Mouse (Mus musculus): ENCODE results near the gene Gpm6b.
A peak's percentile ranks its signal among the peaks of the same experiment; 100 is the strongest.

Gpm6b gene

GRCm38 (mm10) chrX:166359927-166360440 lies 121.3 kb downstream of the Gpm6b start:
- no peak for DNase-seq

DNA sequence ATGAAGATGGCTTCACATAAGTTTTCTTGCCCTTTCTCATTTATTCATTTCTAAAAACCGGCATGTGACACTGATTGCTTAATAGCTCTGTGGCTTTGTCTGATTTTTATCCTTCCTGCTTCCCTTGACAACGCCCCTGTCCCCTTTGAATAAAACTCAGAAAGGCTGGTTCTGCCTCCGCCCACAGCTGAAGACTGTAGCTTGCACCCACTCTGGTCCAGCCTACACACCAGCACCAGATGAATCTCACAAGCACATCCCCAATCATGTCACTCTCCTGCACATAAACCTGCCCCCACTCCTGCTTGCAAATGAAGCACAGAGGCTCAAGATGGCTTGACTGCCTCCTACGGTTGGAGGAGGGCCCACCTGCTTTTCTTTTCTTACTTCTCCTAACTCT lies 121.7 kb downstream of the Gpm6b start:
- no peak for DNase-seq

GRCm38 (mm10) chrX:166365458-166366213 lies 126.9 kb downstream of the Gpm6b start:
- no peak for DNase-seq

- DNase-seq = peak; percentile 0
These were observed 138.1 kb downstream of the Gpm6b start for GRCm38 (mm10) chrX:166376681-166377328.

DNA sequence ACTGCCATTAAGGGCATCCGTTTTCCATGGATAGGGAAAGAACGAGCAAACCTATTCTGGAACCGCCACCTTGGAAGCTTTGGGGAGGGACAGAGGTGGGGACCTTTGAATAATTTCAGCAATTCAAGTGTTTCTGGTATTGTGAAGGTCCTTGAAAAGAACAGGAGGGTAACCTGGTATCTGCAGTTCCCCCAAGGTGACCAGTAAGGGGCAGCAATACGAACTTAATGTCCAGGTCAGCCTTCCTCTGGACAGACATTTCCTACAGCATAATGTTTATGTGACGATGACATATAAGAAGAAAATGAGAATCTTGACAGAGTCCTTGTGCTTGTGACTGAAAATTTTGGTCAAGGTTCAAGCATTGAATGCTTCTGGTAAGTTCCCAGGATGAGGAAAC lies 139.9 kb downstream of the Gpm6b start:
- DNase-seq = no peak

GRCm38 (mm10) chrX:166383606-166384005 lies 144.9 kb downstream of the Gpm6b start:
- no peak for DNase-seq

GRCm38 (mm10) chrX:166384935-166385334 lies 146.2 kb downstream of the Gpm6b start:
- peak; percentile 36 for DNase-seq

DNA sequence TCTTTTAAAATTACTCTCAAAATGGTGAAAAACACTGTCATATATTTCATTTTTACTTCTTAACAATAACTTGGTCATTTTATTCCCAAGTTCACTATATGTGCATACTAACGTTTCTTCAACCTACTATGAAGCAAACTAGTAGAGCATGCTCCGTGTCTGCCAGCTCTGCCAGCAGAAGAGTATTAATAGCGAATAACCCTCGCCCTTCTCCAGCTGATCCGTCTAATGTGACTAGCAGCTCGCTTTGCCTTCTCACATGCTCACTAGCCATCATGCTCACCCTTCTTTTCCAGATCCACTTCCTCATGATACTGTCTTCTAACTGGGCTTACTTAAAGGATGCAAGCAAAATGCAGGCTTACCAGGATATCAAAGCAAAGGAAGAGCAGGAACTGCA lies 147.9 kb downstream of the Gpm6b start:
- DNase-seq = no peak

DNA sequence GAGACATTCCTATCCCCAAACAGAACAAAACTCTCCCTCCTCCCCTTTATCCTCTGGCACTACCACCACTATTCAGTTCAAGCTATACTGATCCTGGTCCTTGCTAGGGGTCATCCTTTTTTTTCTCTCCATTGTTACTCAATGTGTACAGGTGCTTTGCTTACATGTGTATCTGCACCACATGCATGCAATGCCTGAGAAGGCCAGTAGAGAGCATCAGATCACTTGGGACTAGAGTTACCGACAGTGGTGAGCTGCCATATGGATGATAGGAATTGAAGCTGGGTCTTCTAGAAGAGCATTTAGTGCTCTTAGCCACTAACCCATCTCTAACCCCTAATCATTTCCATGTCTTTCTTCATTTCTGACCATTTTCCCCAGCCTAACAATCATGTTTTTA lies 155.0 kb downstream of the Gpm6b start:
- peak; percentile 5 for DNase-seq

DNA sequence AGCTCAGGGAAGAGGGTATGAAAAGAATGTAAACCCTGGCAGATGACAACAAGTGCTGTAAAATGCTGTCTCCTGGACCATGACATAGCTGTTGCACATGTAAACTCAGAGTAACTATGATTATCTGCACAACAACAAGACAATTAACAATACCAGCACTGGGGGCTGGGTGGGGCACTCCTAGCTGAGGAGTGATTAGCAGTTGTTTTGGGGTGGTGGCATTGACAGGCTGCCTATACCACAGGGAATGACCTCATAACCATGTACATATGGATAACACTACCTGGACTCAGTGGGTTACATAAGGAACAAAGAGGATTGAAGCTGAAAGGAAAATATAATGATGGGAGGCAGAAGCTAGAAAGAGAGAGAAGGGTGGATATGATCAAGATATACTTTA lies 169.2 kb downstream of the Gpm6b start:
- DNase-seq = no peak

DNA sequence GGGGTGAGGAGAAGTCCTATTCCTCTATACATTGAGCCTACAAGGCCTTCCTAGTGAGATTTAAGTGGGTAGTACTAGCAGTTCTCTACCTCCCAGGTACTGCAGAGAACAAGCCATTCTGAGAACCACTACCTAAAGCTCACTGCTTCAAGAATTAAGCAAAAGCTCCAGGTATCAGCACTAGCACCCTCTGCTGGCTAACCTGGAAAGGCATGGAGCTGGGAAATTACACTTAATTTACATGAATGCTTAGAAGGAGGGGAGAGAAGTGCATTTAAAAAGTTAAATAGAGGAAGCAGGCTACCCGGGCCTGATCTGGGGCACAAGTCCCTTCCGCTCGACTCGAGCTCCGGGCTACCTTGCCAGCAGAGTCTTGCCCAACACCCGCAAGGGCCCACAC lies 177.5 kb downstream of the Gpm6b start:
- DNase-seq = peak; percentile 20

GRCm38 (mm10) chrX:166434812-166435211 lies 196.1 kb downstream of the Gpm6b start:
- DNase-seq = no peak
